Mouse (Mus musculus): Measurements from ENCODE around the gene Trpc4ap.

The Trpc4ap gene

DNA sequence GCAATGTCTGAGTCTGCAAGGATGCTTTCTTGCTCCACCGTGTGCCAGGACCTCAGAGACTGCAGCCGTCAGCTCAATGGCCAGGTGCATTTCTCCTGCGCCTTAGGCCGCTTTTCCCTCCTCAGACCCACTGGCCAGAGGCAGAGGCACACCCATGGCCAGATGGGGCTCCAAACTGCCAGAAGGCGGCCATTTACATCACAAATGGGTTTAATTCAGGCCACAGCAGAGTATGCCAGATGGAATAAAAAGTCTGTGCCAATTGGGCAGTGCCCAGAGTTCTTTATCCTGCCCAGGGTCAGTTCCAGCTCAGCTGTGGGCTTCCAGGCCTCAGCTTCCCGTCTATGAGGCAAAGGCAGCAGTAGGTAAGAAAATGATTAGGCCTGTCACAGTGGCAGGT is 51.5 kb downstream of the Trpc4ap start:
- DNase-seq (ENCODE audit: low spot score), result peak; percentile 84

DNA sequence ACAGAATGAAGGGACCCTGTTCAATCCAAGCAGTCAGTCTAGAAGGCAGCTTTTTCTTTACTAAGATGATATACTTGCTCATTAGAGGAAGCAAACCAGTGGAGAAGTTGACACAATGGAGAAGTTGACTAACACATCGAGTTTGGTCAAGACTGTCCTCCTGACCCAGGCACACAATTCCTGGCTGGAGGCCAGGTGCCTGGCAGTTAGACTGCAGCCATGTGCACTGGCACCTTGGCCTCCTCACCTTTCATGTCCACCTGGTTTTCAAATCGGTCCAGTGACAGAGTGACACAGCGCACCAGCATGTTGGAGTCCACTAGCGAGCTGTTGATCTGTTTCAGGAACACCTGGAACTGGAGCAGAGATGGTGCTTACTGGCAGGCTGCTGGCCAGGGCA is 54.8 kb downstream of the Trpc4ap start:
- DNase-seq (ENCODE audit: low spot score), result peak; percentile 32

DNA sequence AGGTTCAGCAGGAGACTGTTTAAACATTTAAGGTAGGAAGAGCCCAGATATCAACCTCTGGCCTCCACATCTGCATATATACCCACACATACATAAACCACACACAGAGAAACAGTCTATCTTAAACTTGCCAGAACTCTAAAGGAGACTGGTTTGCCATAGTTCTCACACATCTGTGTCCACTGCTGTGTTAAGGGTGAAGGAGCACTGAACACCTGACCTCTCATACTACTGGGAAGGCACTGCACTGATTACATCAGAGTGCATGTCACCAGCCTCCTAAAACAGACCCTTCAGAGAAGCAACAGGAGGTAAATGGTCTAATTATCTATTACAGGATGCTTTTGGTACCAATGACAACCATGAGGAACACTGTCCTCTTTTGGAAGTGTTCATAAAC is 55.3 kb downstream of the Trpc4ap start:
- DNase-seq (ENCODE audit: low spot score), result peak; percentile 54

DNA sequence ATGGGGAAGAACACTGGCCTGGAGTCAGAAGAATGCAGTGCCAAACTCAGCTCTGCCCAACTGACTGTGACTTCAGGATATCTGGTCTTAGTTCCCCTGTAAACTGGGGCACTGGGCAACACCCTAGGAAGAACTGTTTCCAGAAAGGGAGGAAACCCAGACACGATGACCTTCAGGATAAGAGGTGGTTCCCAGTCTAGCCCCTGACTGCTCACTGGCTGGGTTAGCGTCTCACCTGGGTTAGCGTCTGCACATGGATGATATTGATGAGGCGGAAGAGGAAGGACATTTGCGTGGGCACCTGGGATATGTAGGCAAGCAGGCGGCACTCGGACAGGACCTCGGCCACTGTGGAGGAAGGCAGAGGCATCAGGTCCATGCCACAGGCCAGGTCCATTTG is 56.2 kb downstream of the Trpc4ap start:
- peak; percentile 16 for DNase-seq (ENCODE audit: low spot score)

DNA sequence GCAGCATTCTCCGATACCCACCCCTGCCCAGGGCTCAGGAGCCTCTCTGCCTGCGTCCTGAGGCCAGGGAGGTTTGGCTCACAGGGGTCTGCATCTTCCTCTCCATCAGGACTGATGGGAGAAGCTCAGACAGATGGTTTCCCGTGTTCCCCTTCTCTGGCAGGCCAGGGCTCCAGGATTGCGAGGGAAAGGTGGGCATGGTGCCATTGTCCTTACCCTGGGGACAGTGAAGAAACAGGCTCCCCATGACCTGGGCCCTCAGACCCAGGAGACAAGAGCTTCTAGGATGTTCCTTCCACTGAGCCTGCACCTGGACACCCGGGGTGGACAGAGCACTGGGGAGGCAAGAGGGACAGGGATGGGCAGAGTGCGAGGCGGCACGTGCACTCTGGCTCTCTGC is 57.6 kb downstream of the Trpc4ap start:
- DNase-seq (ENCODE audit: low spot score), result no peak

DNA sequence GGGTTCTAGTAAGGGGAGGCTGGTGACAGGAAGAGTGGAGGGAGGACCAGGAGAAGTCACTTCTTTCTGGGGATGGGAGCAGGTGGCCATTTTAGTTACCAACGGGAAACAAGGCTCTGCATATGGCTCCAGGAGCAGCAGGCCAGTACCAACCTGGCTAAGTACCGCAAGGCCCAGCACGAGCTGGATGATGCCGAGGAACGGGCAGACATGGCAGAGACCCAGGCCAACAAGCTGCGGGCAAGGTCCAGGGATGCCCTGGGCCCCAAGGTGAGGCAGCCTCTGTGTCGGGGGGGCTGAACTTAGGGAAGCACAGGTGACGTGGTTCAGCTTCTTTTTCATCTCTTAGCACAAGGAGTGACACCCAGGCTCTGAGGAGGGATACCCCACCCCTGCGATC is 58.5 kb downstream of the Trpc4ap start:
- no peak for DNase-seq (ENCODE audit: low spot score)

DNA sequence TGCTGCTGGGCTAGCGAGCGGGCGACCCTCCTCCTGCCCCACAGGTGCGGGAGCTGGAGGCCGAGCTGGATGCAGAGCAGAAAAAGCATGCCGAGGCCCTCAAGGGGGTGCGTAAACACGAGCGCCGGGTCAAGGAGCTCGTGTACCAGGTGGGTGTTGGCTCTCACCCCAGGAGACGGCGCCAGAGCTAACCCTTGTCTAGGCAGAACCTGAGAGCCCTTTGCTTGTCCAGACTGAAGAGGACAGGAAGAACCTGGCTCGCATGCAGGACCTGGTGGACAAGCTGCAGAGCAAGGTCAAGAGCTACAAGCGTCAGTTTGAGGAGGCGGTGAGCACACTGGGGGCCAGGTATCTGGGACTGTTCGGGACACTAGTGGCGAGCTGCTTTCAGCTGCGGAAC is 59.1 kb downstream of the Trpc4ap start:
- no peak for DNase-seq (ENCODE audit: low spot score)

DNA sequence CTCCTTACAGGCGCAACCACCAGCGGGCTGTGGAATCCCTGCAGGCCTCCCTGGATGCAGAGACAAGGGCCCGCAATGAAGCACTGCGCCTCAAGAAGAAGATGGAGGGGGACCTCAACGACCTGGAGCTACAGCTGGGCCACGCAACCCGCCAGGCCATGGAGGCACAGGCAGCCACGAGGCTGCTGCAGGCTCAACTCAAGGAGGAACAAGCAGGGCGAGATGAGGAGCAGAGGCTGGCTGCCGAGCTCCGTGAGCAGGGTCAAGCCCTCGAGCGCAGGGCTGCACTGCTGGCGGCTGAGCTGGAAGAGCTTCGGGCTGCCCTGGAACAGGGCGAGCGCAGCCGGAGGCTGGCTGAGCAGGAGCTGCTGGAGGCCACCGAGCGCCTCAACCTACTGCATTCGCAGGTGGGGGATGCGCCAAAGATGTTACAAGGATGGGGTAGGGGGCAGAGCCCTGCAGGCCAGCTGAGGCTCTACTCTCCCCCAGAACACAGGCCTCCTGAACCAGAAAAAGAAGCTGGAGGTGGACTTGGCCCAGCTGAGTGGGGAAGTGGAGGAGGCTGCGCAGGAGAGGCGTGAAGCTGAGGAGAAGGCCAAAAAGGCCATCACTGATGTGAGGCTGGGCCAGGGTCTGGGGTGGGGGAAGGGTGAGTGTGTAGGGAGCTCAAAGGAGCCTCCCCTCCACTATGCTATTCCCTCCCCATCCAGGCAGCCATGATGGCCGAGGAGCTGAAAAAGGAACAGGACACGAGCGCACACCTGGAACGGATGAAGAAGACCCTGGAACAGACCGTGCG is 59.8 kb downstream of the Trpc4ap start:
- no peak for DNase-seq (ENCODE audit: low spot score)

DNA sequence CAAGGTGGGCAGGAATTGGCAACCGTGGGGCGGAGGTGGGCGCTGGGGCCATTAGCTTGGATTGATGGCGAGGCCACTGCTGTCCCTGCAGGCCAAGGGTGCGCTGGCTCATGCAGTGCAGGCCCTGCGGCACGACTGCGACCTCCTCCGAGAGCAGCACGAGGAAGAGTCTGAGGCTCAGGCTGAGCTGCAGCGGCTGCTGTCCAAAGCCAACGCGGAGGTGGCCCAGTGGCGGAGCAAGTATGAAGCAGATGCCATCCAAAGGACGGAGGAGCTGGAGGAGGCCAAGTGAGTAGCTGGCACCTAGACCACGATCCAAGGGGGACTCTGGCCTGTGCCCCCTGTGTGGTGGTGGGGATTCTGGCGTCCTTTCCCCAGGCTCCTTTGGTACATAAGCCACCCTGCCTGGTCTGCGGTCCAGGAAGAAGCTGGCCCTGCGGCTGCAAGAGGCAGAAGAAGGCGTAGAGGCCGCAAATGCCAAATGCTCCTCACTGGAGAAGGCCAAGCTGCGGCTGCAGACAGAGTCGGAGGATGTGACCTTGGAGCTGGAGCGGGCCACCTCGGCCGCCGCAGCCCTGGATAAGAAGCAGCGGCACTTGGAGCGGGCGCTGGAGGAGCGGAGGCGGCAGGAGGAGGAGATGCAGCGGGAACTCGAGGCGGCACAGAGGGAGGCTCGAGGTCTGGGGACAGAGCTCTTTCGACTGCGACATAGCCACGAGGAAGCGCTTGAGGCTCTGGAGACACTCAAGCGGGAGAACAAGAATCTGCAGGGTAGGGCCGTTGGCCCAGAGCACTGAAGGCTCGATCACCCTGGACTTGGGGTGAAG is 61.4 kb downstream of the Trpc4ap start:
- no peak for DNase-seq (ENCODE audit: low spot score)

DNA sequence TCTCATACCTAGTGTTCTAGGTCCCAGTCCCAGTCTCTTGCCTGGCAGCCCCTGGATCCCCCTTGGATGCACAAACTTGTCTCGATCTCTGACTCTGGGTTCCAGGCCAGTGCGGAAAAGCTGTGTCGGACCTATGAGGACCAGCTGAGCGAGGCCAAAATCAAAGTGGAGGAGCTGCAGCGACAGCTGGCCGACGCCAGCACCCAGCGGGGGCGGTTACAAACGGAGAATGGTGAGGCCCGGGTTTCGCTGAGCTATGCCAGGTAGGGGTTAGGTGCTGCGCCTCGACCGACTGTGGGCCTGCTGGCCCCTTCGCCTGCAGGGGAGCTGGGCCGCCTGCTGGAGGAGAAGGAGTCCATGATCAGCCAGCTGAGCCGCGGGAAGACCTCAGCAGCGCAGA is 62.0 kb downstream of the Trpc4ap start:
- DNase-seq (ENCODE audit: low spot score), result no peak

DNA sequence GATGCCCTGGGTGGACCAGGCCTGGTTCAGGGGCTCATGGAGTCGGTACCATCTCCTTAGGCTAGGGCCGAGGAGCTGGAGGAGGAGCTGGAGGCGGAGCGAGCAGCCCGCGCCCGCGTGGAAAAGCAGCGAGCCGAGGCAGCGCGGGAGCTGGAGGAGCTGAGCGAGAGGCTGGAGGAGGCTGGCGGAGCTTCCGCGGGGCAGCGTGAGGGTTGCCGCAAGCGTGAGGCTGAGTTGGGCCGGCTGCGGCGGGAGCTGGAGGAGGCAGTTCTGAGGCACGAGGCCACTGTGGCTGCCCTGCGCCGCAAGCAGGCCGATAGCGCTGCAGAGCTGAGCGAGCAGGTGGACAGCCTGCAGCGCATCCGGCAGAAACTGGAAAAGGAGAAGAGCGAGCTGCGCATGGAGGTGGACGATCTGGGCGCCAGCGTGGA is 62.9 kb downstream of the Trpc4ap start:
- DNase-seq (ENCODE audit: low spot score), result no peak

DNA sequence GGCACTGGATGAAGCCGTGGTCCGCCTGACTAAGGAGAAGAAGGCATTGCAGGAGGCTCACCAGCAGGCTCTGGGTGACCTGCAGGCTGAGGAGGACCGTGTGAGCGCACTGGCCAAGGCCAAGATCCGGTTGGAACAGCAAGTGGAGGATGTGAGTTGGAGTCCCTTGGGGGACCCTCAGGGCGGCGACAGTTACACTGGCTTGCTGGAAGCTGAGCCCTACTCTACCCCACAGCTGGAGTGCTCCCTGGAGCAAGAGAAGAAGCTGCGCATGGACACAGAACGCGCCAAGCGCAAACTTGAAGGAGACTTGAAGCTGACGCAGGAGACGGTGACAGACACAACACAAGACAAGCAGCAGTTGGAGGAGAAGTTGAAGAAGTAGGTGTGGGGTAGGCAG is 63.7 kb downstream of the Trpc4ap start:
- no peak for DNase-seq (ENCODE audit: low spot score)

DNA sequence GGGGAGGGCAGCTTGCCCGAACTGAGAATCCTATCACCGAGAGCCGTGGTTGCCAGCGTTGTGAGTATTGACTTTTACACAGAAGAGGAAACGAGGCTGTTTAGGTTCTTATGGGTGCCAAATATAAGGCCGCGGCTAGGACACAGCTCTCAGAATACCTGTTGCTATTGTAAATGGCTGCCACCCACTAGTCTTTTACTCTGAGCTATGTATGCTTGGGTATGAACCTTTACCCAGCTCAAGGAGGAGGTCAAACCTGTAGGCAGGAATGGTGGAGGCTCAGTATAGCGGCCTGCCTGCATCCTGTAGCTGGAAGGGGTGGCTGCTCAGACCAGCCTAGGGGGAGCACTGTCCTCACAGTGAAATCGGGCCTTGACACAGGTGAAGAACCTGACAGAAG is 64.1 kb downstream of the Trpc4ap start:
- DNase-seq (ENCODE audit: low spot score), result no peak

DNA sequence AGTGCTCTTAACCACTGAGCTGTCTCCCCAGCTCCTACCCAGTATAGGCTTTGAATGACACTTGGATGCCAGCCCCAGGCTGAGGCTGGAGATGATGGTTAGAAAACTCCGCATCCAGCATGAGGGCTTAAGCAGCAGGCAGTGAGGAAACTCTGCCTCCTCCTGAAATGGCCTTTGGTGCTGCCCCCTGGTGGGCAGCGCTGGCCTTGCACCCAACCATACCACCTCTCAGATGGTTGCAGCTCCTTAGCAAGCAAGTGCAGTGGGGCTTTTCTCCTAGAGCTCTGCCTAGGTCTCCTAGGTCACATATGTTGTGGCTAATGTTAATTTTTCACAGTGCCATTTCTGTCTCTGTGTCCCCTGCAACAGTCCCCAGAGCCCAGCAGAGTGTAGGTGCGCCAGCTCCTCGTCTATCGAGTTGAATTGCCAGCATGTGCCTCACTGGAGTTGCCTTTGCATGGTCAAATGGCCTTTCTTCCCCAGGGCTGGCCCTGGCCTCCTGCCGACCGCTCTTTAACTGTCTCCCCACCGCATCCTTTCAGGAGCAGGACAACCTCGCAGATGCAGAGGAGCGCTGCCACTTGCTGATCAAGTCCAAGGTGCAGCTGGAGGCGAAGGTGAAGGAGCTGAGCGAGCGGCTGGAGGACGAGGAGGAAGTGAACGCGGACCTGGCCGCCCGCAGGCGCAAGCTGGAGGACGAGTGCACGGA is 65.0 kb downstream of the Trpc4ap start:
- peak; percentile 65 for DNase-seq (ENCODE audit: low spot score)

DNA sequence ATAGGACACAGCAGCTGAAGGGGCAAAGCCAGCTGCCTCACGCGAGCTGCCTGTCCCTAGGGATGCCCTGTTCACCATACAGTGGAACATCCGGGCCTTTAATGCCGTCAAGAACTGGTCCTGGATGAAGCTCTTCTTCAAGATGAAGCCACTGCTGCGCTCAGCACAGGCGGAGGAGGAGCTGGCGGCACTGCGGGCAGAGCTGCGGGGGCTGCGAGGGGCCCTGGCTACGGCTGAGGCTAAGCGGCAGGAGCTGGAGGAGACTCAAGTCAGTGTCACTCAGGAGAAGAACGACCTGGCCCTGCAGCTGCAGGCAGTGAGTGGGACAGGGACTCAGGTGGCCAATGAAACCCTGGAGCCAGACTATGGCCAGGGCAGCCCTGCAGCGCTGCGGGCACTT is 65.9 kb downstream of the Trpc4ap start:
- no peak for DNase-seq (ENCODE audit: low spot score)

DNA sequence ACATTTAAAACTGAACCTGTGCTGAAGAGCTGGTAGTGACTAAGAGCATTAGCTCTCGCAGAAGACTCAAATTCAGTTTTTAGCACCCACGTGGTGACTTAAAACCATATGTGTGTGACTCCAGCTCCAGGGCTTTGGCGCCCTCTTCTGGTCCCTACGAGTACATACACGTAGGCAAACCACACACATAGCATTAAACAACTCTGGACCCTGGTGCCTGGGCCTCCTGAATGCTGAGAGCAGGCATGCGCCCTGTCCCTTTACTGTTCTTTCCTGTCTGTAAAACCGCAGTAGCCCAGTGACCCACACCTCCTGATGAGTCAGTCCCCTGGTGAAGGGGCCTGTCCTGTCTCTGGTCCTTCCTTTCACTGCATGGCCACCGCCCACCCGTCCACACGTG is 67.5 kb downstream of the Trpc4ap start:
- peak; percentile 34 for DNase-seq (ENCODE audit: low spot score)

DNA sequence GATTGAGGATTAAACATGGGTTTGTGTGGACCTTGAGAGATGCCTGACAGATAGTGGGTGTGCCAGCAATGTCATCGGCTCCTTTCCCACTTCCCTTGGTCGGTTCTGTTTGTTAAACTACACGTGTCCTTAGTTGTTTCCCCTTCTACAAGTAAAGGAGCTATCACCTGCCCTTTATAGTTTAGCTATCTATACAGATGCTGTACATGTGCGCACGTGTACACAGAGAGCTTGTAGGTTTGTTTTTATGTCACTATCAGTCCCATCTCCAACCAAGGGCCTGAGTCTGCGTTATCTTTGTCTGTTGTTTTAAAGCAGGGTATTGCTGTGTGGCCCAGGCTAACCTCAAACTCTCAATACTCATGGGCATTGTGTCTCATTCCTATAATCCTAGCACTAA is 68.2 kb downstream of the Trpc4ap start:
- DNase-seq (ENCODE audit: low spot score), result no peak

DNA sequence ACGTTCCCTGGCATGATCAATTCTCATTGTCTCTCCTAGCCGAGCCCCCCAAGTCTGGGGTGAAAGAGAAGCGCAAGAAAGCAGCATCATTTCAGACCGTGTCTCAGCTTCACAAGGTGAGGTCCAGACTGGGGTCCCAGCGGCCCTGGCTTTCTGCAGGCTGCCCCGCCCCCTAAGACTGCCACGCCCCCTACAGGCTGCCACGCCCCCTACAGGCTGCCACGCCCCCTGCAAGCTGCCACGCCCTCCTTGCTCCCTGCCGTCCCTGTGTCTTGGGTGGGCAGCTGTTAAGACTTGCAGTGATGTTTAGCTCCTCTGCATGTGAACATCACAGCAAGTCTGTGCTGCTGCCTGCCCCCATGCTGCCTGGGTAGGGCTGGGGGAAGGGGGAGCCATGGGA is 69.6 kb downstream of the Trpc4ap start:
- DNase-seq (ENCODE audit: low spot score), result no peak

DNA sequence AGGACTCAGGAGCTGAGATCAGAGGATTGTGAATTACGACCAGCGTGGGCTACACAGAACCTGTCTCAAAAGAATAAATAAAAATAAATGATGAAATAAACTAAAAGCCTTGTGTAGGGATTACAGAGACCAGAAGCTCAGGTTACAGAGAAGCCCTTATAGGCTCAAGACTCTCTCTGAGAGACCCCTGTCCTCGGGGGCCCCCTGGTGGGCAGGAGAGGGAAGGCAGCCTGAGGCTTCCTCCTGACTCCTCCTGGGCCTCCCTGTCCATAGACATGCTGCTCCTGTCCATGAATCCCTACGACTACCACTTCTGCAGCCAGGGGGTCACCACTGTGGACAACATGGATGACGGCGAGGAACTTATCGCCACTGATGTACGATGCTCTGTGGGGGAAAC is 72.4 kb downstream of the Trpc4ap start:
- DNase-seq (ENCODE audit: low spot score), result peak; percentile 75

DNA sequence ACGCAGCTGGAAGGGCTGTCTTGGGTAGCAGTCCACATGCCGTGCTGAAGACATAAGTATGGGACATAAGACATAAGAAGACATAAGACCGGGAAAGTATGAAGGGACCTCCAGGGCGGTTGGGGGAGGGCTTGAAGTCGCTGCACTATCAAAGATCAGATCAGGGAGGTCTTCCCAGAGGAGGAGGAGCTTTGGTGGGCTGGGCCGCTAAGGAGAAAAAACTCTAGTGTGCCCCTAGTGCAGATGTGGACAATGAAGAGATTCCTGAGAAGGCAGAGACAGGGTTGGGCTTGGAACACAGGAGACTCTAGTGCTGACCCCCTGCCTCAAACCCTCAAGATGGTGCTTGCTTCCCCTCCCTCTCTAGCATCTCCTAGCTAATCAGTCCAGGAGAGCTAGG is 75.2 kb downstream of the Trpc4ap start:
- no peak for DNase-seq (ENCODE audit: low spot score)

DNA sequence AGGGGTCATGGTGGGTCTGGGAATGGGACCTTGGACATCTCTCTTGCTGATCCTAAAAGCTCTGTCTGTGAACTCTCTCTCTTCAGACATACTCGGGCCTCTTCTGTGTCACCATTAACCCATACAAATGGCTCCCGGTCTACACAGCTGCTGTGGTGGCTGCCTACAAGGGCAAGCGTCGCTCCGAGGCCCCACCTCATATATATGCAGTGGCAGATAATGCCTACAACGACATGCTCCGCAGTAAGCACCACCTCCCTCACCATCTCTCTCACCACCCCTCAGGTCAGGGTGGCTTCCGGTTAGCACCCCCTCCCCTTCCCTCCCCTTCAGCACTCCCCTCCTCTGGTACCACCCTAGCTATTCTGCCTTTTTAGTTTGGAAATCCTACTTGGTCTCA is 78.2 kb downstream of the Trpc4ap start:
- DNase-seq (ENCODE audit: low spot score), result no peak

DNA sequence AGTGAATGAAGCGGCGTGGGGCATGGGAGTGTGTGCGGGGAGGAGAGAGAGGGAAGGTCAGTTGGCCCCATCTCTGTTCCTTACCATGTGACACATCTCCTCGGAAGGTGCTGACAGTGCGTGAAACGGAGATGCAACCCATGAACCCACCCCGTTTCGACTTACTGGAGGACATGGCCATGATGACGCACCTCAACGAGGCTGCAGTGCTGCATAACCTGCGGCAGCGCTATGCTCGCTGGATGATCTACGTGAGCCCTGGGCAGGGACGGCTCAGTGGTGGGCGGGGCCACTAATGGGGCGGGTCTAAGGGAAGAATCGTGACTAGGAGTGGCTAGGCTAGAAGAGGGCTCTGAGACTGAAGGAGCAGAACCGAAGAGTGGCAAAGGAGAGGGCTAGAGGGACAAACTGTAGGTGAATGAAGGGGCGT is 78.8 kb downstream of the Trpc4ap start:
- DNase-seq (ENCODE audit: low spot score), result no peak

All from adipocyte (in vitro differentiated cells).